Mouse (Mus musculus) midbrain, embryonic 16.5 days (tissue): ENCODE results near the gene Mvk. TPM values are rescaled to one million over a fixed set of nuclear protein-coding genes. Genes with fewer than 3 reads are reported as not detected.

Experiments used
- ATAC-seq: fragments of 200-750 bp; cut with Nextera tagmentation; 2 replicates; pipeline ENCODE4 v1.8.0; 2017; ENCODE audit warnings: moderate TSS enrichment
- H3K27ac ChIP-seq: fragments of 300-500 bp; sonication (generic); 2 replicates; pipeline ENCODE4 v1.5.1; 2014; ENCODE audit warnings: mild to moderate bottlenecking, low read length, mixed read lengths
- H3K27me3 ChIP-seq: fragments of 300-500 bp; sonication (generic); 2 replicates; pipeline ENCODE4 v1.6.1; 2014; ENCODE audit warnings: low read depth, low read length, mixed read lengths; ENCODE audit not compliant: control insufficient read depth, insufficient read depth
- H3K36me3 ChIP-seq: fragments of 300-500 bp; sonication (generic); 2 replicates; pipeline ENCODE4 v1.6.1; 2014; ENCODE audit warnings: mild to moderate bottlenecking, low read length, moderate library complexity, mixed read lengths; ENCODE audit not compliant: control insufficient read depth, insufficient read depth
- H3K4me1 ChIP-seq: fragments of 300-500 bp; sonication (generic); 2 replicates; pipeline ENCODE4 v1.6.1; 2014; ENCODE audit warnings: mild to moderate bottlenecking, low read length, mixed read lengths; ENCODE audit not compliant: control insufficient read depth, insufficient read depth
- H3K4me2 ChIP-seq: fragments of 300-500 bp; sonication (generic); 2 replicates; pipeline ENCODE4 v1.6.1; 2014; ENCODE audit warnings: mild to moderate bottlenecking, low read length, mixed read lengths
- H3K4me3 ChIP-seq: fragments of 300-500 bp; sonication (generic); 2 replicates; pipeline ENCODE4 v1.5.1; 2014; ENCODE audit warnings: low read depth, mild to moderate bottlenecking, low read length, moderate library complexity, mixed read lengths
- H3K9ac ChIP-seq: fragments of 300-500 bp; sonication (generic); 2 replicates; pipeline ENCODE4 v1.6.1; 2014; ENCODE audit warnings: low read depth, low read length, mixed read lengths
- H3K9me3 ChIP-seq: fragments of 300-500 bp; sonication (generic); replicated peaks from 2 replicates; pipeline ENCODE4 v1.6.1; 2014; ENCODE audit warnings: mild to moderate bottlenecking, low read length, mixed read lengths; ENCODE audit not compliant: control insufficient read depth, poor library complexity, severe bottlenecking
- WGBS: fragments of 180-500 bp; shearing (Covaris S2); extraction: QIAGEN DNeasy Blood & Tissue Kit; methylation state at CpG from one replicate; pipeline ENCODE4 v1.1.7; 2014; 5-methylcytosine and 5-hydroxymethylcytosine counted together
- polyA plus RNA-seq: library from polyadenylated mRNA; unstranded; fragments of >200 nt; fragmentation: Nextera tagmentation; extraction: Ambion mirVana; gene quantifications from 2 replicates; pipeline ENCODE4 v1.2.1, GENCODE M21; 2015

Gene Mvk
- polyA plus RNA-seq, result 72.6 and 77.0 TPM in 2 replicates

DNA sequence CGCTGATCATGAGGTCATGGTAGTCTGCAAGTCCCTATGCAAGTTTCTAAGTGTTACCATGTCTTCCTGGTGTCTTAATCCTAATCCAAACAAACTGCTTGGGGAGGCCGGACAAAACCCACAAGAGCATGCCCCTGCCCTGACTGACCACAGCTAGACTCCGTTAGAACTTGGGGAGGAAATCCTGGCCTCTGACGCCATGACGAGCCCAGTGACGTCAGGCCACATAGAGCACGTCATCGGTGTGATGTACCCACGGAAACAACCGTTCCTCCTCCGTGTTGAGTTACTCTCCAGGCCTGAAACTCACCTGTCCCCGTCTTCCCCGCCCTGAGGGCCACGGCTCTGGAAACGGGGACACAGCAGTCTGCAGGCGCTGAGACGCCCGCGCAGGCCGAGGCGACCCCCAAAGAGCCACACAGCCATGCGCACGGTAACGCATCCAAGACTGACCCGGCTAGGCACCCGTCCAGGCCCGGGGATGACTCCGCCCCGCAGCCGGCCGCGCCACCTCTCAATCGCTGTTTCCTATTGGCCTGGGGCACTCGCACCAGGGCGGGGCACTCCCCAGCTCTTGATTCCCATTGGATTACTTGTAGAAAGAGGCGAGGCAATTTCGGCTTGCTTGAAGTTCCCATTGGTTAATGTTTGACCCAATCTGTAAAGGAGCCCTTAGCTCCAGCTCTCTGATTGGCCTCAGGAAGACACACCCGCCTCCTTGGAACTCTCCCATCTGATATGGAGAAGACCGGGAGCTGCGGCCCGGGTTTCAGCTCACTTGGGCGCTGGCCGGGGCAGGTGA lies at the start of gene Mvk, which contains the start of gene Mmab:
TSS of gene Mvk (plus strand) at position 704 of the 802 bp plus-strand sequence.
TSS of gene Mmab (minus strand) at position 495 of the 802 bp plus-strand sequence.
- H3K27me3 ChIP-seq, result no peaks in the 10 kb centered on the region
- ATAC-seq, result peak; percentile 98
- WGBS, result 2% methylated on average over 43 of the region's 43 CpGs
- peak within 1 kb of the TSS; percentile 80 for H3K9ac ChIP-seq
- H3K4me2 ChIP-seq, result peak within 1 kb of the TSS; percentile 93
- peaks cover 8% of the 10 kb centered on the region for H3K4me1 ChIP-seq
- H3K9me3 ChIP-seq, result no peaks in the 10 kb centered on the region
- peak within 1 kb of the TSS; percentile 79 for H3K27ac ChIP-seq
- H3K4me3 ChIP-seq, result peak within 1 kb of the TSS; percentile 91
- peaks cover 10% of the 10 kb centered on the region; the same call in 1 of the 2 replicates for H3K36me3 ChIP-seq

DNA sequence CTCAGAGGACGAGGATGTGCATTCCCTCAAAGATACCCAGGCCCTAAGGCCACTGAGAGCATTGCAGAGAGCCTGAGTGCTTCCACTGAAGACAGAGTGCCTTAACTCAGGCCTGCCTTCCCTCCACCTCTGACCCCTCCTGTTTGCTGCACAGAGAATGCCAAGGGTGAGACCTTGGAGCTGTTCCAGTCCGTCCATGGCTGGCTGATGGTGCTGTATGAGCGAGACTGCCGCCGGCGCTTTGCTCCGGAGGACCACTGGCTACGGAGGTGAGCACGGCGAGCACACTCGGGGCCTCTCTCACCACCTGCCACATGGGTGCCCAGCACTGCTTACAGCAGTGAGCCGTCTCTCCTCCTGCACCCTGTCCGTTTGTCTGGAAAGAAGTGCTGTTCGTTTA lies 37.5 kb upstream of the Mvk start:
- Histone ChIP-seq H3K27me3 (no peaks in the 10 kb centered on the region), H3K36me3 (peaks cover 85% of the 10 kb centered on the region)
- WGBS, result 93% methylated on average over 14 of the region's 14 CpGs

DNA sequence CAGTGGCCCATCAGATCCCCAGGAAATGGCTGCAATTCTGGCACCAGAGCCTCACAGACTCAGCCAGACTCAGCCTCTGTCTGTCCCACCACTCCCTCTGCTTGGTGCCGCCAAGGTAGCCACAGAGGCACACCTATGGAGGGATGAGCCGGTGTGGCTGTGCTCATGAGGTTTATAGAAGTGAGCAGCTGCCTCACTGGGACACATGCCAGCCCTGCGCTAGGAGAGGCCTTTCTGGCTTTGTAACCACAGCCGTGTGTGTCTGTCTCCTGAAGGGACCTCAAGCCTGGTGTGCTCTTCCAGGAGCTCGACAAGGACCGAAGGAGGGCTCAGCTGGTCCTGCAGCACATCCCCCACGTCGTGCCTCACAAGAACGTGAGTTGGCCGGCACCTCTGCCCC lies 36.8 kb upstream of the Mvk start:
- Histone ChIP-seq H3K4me2 (no peak overlapping the region), H3K9me3 (no peaks in the 10 kb centered on the region), H3K4me1 (no peaks in the 10 kb centered on the region), H3K36me3 (peaks cover 86% of the 10 kb centered on the region), H3K27ac (no peak overlapping the region), H3K4me3 (no peak overlapping the region), H3K27me3 (no peaks in the 10 kb centered on the region), H3K9ac (no peak overlapping the region)
- WGBS, result 92% methylated on average over 10 of the region's 10 CpGs
- ATAC-seq, result no peak

More for the DNA sequence above, 37.5 kb upstream of the Mvk start:
- no peak overlapping the region for H3K4me2 ChIP-seq
- H3K4me1 ChIP-seq, result no peaks in the 10 kb centered on the region
- H3K9me3 ChIP-seq, result no peaks in the 10 kb centered on the region
- no peak overlapping the region for H3K4me3 ChIP-seq
- ATAC-seq, result no peak
- H3K9ac ChIP-seq, result no peak overlapping the region
- no peak overlapping the region for H3K27ac ChIP-seq

DNA sequence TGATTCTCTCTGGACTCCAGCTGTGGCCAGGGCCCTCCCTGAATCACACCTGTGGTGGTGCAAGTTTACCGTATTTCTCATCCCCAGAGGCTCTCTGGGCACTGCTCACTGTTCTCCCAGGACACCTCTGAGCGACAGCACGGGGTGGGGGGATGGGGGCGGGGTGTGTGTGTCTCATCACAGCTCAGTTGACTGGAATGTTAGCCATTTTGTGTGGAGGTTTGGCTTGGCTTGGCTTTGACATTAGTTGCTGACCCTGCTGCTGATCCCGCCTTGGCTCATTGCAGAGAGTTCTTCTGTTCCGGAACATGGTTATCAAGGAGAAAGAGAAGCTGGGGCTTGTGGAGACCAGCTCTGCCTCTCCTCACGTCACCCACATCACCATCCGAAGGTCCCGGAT lies 36.3 kb upstream of the Mvk start:
- Histone ChIP-seq H3K4me3 (no peak overlapping the region), H3K4me2 (no peak overlapping the region), H3K36me3 (peaks cover 86% of the 10 kb centered on the region), H3K27me3 (no peaks in the 10 kb centered on the region), H3K4me1 (no peaks in the 10 kb centered on the region), H3K27ac (no peak overlapping the region), H3K9ac (no peak overlapping the region), H3K9me3 (no peaks in the 10 kb centered on the region)
- WGBS, result 89% methylated on average over 9 of the region's 9 CpGs
- ATAC-seq, result no peak

DNA sequence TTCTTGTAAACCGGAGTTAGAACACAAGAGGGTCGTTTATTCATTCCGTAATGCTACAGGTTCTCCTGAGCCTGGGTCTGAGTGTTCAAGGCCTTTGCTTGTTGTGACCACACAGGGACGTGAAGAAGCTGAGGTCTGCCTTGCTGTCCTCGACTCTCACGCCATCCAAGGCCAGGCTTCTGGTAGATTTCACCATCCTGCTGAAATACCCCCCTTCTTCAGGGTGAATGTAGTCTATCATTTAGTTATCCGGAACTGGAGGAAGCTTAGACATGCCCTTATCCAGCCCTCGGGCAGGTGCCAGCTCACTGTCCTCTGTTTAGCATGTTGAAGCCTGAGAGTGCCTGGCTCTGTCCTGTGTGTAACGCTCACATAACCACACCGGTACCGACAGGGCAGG lies 35.2 kb upstream of the Mvk start:
- Histone ChIP-seq H3K4me1 (no peaks in the 10 kb centered on the region), H3K4me3 (no peak overlapping the region), H3K27me3 (no peaks in the 10 kb centered on the region), H3K9ac (no peak overlapping the region), H3K9me3 (no peaks in the 10 kb centered on the region), H3K27ac (no peak overlapping the region), H3K36me3 (peaks cover 84% of the 10 kb centered on the region), H3K4me2 (no peak overlapping the region)
- 96% methylated on average over 11 of the region's 11 CpGs for WGBS
- no peak for ATAC-seq

DNA sequence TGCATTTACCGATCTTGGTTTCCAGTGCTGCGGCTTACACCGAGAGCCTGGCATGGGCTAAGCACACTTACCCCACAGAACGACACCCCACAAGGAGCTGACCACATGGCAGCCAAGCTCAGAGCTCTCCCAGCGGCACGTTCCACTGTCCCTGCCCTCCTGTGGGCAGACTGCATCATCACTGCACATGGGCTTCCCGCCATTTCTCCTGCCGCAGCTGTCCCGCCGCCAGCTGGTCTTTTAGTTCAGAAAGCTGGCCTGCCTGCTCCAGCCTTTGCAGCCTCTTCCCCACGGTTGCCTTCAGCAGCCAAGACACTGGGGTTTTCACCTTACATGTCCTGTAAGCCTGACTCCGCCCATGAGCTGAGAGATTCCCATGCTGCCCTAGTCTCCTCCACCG lies 33.6 kb upstream of the Mvk start:
- 93% methylated on average over 13 of the region's 13 CpGs for WGBS
- no peak overlapping the region for H3K27ac ChIP-seq
- H3K9ac ChIP-seq, result no peak overlapping the region
- no peaks in the 10 kb centered on the region for H3K4me1 ChIP-seq
- ATAC-seq, result no peak
- no peak overlapping the region for H3K4me3 ChIP-seq
- no peak overlapping the region for H3K4me2 ChIP-seq
- H3K36me3 ChIP-seq, result peaks cover 80% of the 10 kb centered on the region
- H3K9me3 ChIP-seq, result no peaks in the 10 kb centered on the region
- H3K27me3 ChIP-seq, result no peaks in the 10 kb centered on the region

DNA sequence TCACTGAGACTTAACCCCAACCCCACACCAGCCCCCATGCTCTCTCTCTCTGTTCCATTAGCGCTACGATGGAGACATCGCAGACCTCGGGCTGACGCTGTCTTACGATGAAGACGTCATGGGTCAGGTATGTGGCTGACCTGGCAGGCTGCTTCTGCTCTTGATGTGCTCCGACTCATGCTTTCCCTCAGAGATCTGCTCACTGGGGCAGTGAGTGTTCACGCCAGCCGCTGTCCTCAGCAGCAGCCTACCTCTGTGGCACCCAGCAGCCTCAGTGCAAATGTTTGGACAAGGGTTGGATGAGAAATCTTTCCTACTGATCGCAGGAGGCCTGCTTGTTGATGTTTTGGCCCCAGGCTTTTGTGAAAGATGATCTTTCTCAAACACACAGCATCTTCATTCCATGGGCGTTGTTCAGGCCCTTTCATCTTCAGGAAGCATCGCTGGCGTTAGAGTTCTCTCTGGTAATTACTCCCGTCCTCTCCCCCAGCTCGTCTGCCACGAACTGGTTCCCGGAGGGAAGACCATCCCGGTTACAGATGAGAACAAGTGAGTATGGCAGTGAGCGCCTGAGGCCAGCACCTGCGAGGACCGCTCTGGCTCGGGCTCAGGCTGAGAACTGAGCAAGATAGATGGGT lies 31.6 kb upstream of the Mvk start:
- no peaks in the 10 kb centered on the region for H3K27me3 ChIP-seq
- ATAC-seq, result no peak
- no peak overlapping the region for H3K4me2 ChIP-seq
- WGBS, result 88% methylated on average over 23 of the region's 23 CpGs
- peaks cover 74% of the 10 kb centered on the region for H3K36me3 ChIP-seq
- no peak overlapping the region for H3K27ac ChIP-seq
- no peak overlapping the region for H3K9ac ChIP-seq
- no peaks in the 10 kb centered on the region for H3K9me3 ChIP-seq
- H3K4me1 ChIP-seq, result no peaks in the 10 kb centered on the region
- no peak overlapping the region for H3K4me3 ChIP-seq

DNA sequence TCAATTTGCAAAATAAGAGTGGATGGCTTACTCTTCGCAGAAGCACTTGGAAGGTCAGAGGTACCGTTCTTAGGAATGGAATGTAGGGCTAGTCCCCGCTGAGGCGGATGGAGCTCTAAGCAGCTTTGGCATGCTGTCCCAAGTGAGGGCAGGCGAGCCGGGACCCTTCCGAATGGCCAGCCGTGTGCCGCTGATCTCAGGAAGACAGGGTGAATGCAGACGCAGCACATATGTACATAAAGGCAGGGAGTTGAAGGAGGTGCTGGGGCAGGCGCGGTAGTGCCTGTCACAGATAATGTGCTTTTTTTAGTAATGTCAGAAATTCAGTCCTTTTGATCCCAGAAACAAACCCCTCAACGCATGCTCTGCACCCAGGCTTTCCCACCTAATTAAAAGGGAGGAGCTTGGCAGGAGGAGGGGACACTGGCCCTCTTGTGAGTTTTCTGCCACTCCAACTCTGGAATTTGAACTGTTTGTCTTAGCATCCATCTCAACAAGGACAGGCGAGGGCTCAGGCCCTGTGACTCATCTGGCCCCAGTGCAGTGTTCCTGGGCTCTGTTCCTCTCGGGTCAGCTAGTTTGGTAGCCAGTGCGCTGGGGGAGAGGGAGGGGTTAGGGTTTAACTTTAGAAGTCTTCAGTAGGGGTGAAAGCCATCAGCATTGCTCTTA lies 30.9 kb upstream of the Mvk start:
- ATAC-seq, result no peak
- Histone ChIP-seq H3K9ac (no peak overlapping the region), H3K9me3 (no peaks in the 10 kb centered on the region), H3K27me3 (no peaks in the 10 kb centered on the region), H3K27ac (no peak overlapping the region), H3K4me2 (no peak overlapping the region), H3K4me1 (no peaks in the 10 kb centered on the region), H3K36me3 (peaks cover 66% of the 10 kb centered on the region), H3K4me3 (no peak overlapping the region)
- WGBS, result 84% methylated on average over 16 of the region's 16 CpGs

DNA sequence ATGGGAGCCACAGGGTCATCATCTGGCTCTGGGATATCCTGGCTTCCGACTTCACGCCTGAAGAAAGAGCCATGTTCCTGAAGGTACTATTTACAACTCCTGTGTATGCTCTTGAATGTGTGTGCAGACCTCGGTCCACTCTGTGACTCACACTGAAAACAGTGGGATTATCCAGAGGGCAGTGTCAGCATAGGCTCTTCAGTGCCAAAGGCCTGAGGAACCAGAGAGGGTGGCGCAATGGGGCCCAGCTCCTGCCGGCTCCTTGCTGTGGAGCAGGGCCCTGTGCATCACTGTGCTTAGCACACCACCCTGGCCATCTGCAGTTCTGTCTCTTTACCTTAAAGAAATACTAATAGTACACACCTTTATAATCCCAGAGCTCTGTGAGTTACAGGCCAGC lies 28.5 kb upstream of the Mvk start:
- Histone ChIP-seq H3K9ac (no peak overlapping the region), H3K4me3 (no peak overlapping the region), H3K4me2 (no peak overlapping the region), H3K4me1 (no peaks in the 10 kb centered on the region), H3K36me3 (peaks cover 66% of the 10 kb centered on the region), H3K27me3 (no peaks in the 10 kb centered on the region), H3K9me3 (no peaks in the 10 kb centered on the region), H3K27ac (no peak overlapping the region)
- 96% methylated on average over 5 of the region's 5 CpGs for WGBS
- ATAC-seq, result no peak
